Mouse (Mus musculus) E14TG2a.4 (cell line): Measurements from ENCODE around the gene Eef1e1.

ENCODE experiments used
- CTCF ChIP-seq: conservative IDR thresholded peaks from 2 replicates; pipeline ENCODE4 v1.5.1; 2014; ENCODE audit warnings: low read length
- NANOG ChIP-seq: IDR thresholded peaks from 2 replicates; pipeline ENCODE4 v1.6.1; 2014; ENCODE audit warnings: borderline replicate concordance, low read length, mixed read lengths
- POU5F1 ChIP-seq: IDR thresholded peaks from 2 replicates; pipeline ENCODE4 v1.6.1; 2014; ENCODE audit warnings: low read length, borderline replicate concordance

- no peak for TF ChIP-seq CTCF
- TF ChIP-seq POU5F1, result no peak
- no peak for TF ChIP-seq NANOG
These were observed 51.7 kb downstream of the Eef1e1 start for GRCm38 (mm10) chr13:38607130-38607529.
